9 mouse cellular contexts compared by ENCODE assay signal in the genomic region with DNA sequence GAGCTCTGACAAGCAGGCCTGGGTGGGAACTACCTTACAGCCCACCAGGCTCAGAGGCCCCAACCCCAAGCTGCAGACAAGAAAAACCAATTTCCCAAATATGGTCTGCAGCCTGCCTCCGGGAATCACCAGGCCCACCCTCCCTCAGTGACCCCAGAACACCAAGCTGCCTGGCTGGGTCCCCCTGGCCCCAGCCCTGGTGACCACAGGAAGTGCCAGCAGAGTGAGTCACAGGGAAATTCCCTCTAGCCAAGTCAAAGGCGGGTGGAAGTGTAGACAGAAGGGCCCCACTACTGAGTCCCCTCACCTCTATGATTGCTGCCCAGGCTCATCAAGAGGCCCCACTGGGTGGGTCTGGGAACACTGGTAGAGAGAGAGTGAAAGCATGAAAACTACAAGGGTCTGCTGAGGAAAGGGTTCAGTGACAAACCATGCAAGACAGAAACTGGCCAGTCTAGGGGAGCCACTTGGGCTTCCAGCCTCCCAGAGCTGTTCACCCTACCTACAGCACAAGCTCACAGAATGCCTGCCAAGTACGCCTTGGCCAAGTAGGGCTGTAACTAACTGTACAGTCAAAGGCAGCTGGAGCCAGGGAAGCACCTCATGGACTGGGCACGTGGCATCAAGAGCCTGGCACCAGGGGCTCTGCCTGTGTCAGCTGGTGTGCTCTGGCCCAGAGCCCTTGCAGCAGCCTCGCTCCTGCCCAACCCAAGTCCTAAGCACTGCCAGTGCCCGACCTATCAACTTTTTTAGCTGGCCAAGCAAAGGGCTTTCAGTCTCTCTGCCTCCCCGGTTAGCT. TPM values are rescaled to one million over a fixed set of nuclear protein-coding genes. Genes with fewer than 3 reads are reported as not detected.
DNase-seq lines count a peak whose midpoint lies in the region; ATAC-seq and TF ChIP-seq lines count a peak whose summit lies in the region.
"Had no signal": no experiment of that assay in that cellular context is flagged by ENCODE, and none has a peak within 500 bp of the region (broad histone marks: within the 10 kb centered on the region; RNA-seq: fewer than 3 reads in every experiment).

No protein-coding gene starts in this region.

- TF ChIP-seq POLR2A in thymus, adult 2 months (IDR thresholded peaks at IDR 0.05; ENCODE audit: control insufficient read depth, extremely low read depth, insufficient read depth, low read length, poor library complexity): no peak

- H3K36me3 ChIP-seq in forebrain, embryonic 15.5 days: no peaks in the 10 kb centered on the region
- H3K36me3 ChIP-seq in lung, embryonic 14.5 days (ENCODE audit: insufficient read depth): no peaks in the 10 kb centered on the region; the same call in 1 of the 2 replicates
- H3K36me3 ChIP-seq in stomach, postnatal 0 days (ENCODE audit: control insufficient read depth, insufficient read depth, low read length): no peaks in the 10 kb centered on the region
- H3K36me3 ChIP-seq in thymus, adult 2 months (ENCODE audit: control insufficient read depth, insufficient read depth, low read length): no peaks in the 10 kb centered on the region

- H3K4me3 ChIP-seq in forebrain, embryonic 15.5 days: no peak overlapping the region
- H3K4me3 ChIP-seq in lung, embryonic 14.5 days (ENCODE audit: low read depth, low read length): no peak overlapping the region
- no peak overlapping the region for H3K4me3 ChIP-seq in stomach, postnatal 0 days (ENCODE audit: low read depth, low read length)
- no peak overlapping the region for H3K4me3 ChIP-seq in thymus, adult 2 months (ENCODE audit: control insufficient read depth, insufficient read depth, low read length)

- H3K27me3 ChIP-seq in forebrain, embryonic 15.5 days: no peaks in the 10 kb centered on the region
- H3K27me3 ChIP-seq in lung, embryonic 14.5 days (ENCODE audit: insufficient read depth, low read length): no peaks in the 10 kb centered on the region
- no peaks in the 10 kb centered on the region for H3K27me3 ChIP-seq in stomach, postnatal 0 days (ENCODE audit: control insufficient read depth, insufficient read depth, low read length)
- peaks cover 3% of the 10 kb centered on the region; the same call in 1 of the 2 replicates for H3K27me3 ChIP-seq in thymus, adult 2 months (ENCODE audit: control insufficient read depth, insufficient read depth, low read length)

- peaks cover 40% of the 10 kb centered on the region for H3K4me1 ChIP-seq in forebrain, embryonic 15.5 days
- H3K4me1 ChIP-seq in lung, embryonic 14.5 days (ENCODE audit: insufficient read depth): peaks cover 27% of the 10 kb centered on the region
- H3K4me1 ChIP-seq in stomach, postnatal 0 days (replicated peaks; ENCODE audit: control insufficient read depth, insufficient read depth): peaks cover 30% of the 10 kb centered on the region
- peaks cover 3% of the 10 kb centered on the region; the same call in 1 of the 2 replicates for H3K4me1 ChIP-seq in thymus, adult 2 months (replicated peaks; ENCODE audit: control insufficient read depth, insufficient read depth, low read length)

- 0 out of 2 replicates have a peak overlapping the region, but pooled peaks have one; percentile 5 for H3K27ac ChIP-seq in forebrain, embryonic 15.5 days (replicated peaks)
- peak overlapping the region; percentile 76 for H3K27ac ChIP-seq in lung, embryonic 14.5 days (ENCODE audit: low read depth)
- peak overlapping the region; percentile 89 for H3K27ac ChIP-seq in stomach, postnatal 0 days (replicated peaks)
- no peak overlapping the region for H3K27ac ChIP-seq in thymus, adult 2 months (ENCODE audit: control insufficient read depth, insufficient read depth, low read length)

- peak; percentile 62 for ATAC-seq in forebrain, embryonic 15.5 days (replicated peaks)
- ATAC-seq in lung, embryonic 14.5 days (ENCODE audit: insufficient read depth): peak; percentile 73
- ATAC-seq in stomach, postnatal 0 days (ENCODE audit: low FRiP score, low TSS enrichment): peak; percentile 85

- DNase-seq in 416B (ENCODE audit: low read depth): peak; percentile 82
- peak; percentile 91 for DNase-seq in adrenal gland, postnatal 14 days
- DNase-seq in heart, postnatal 25 days (ENCODE audit: low spot score): peak; percentile 76
- DNase-seq in layer of hippocampus, adult 8-10 months (ENCODE audit: low spot score in 2 of 2): peak; percentile 78 to 85
- peak; percentile 68 for DNase-seq in lung, embryonic 14.5 days
- DNase-seq in stomach, postnatal 0 days (ENCODE audit: low spot score): peak; percentile 79
- DNase-seq in thymus, adult 2 months: no peak

- 71% methylated on average over 7 of the region's 7 CpGs for WGBS in forebrain, embryonic 15.5 days
- 52% methylated on average over 7 of the region's 7 CpGs for WGBS in lung, embryonic 14.5 days
- WGBS in stomach, postnatal 0 days: 39% methylated on average over 7 of the region's 7 CpGs
- WGBS in thymus, adult 2 months: 61% methylated on average over 7 of the region's 7 CpGs

- H3K4me2 ChIP-seq in forebrain, embryonic 15.5 days (replicated peaks): no peak overlapping the region
- peak overlapping the region; percentile 18; the same call in 1 of the 2 replicates for H3K4me2 ChIP-seq in lung, embryonic 14.5 days
- H3K4me2 ChIP-seq in stomach, postnatal 0 days (replicated peaks; ENCODE audit: low read depth): peak overlapping the region; percentile 3; the same call in 1 of the 2 replicates

- no peaks in the 10 kb centered on the region for H3K9me3 ChIP-seq in forebrain, embryonic 15.5 days
- H3K9me3 ChIP-seq in lung, embryonic 14.5 days (ENCODE audit: low read depth, low read length): no peaks in the 10 kb centered on the region
- H3K9me3 ChIP-seq in stomach, postnatal 0 days (ENCODE audit: control insufficient read depth, low read length): no peaks in the 10 kb centered on the region

- no peak for TF ChIP-seq EP300 in stomach, postnatal 0 days (optimal IDR thresholded peaks at IDR 0.05)

- no peak overlapping the region for H3K9ac ChIP-seq in forebrain, embryonic 15.5 days (replicated peaks)
- no peak overlapping the region; the same call in 1 of the 2 replicates for H3K9ac ChIP-seq in lung, embryonic 14.5 days
- peak overlapping the region; percentile 35; the same call in 1 of the 2 replicates for H3K9ac ChIP-seq in stomach, postnatal 0 days (ENCODE audit: low read length)

- intact Hi-C loops in heart, postnatal 25 days (cut with DNase I): loop anchor here (2.0 kb wide), 1 partner anchor 14 kb away; no protein-coding TSS in a partner anchor

- no peak for TF ChIP-seq CTCF in lung, embryonic 14.5 days (IDR thresholded peaks at IDR 0.05; ENCODE audit: low read depth)
- no peak for TF ChIP-seq CTCF in stomach, postnatal 0 days (IDR thresholded peaks at IDR 0.05; ENCODE audit: low read depth)
- no peak for TF ChIP-seq CTCF in thymus, adult 2 months (IDR thresholded peaks at IDR 0.05; ENCODE audit: borderline replicate concordance, control insufficient read depth, extremely low read depth, insufficient read depth, low read length, poor library complexity)

RNA-seq across cellular contexts. Expression of a gene that starts 17.3 kb away (rescaled TPM):
- 59.6 and 67.1 TPM in 2 replicates for total RNA-seq in adrenal gland, postnatal 14 days (2021)
- polyA plus RNA-seq in forebrain, embryonic 15.5 days (2015; fragmentation: Nextera tagmentation; extraction: Ambion mirVana): 51.8 and 55.1 TPM in 2 replicates
- total RNA-seq in heart, postnatal 25 days (2021): 10 to 100 TPM; 18.7 to 20.7 TPM
- 10 to 100 TPM; 58.8 to 73.3 (median 62.6) TPM for total RNA-seq in layer of hippocampus, adult 8-10 months (2022)
- polyA plus RNA-seq in lung, embryonic 14.5 days (2014; fragmentation: Nextera tagmentation; extraction: Ambion mirVana): 54.5 and 56.3 TPM in 2 replicates
- polyA plus RNA-seq in stomach, postnatal 0 days (2015; fragmentation: Nextera tagmentation; extraction: Ambion mirVana): 22.6 and 27.4 TPM in 2 replicates
- polyA plus RNA-seq in thymus, adult 2 months (2012; rRNA removed): 11.8 and 14.0 TPM in 2 replicates

RNA-seq across cellular contexts. Expression of a gene that starts 35.5 kb away (rescaled TPM):
- total RNA-seq in adrenal gland, postnatal 14 days (2021): 0.41 TPM in 1 of 2 replicates, not detected in the other
- polyA plus RNA-seq in forebrain, embryonic 15.5 days (2015; fragmentation: Nextera tagmentation; extraction: Ambion mirVana): not detected in 2 replicates
- not detected for total RNA-seq in heart, postnatal 25 days (2021)
- not detected for total RNA-seq in layer of hippocampus, adult 8-10 months (2022)
- polyA plus RNA-seq in lung, embryonic 14.5 days (2014; fragmentation: Nextera tagmentation; extraction: Ambion mirVana): not detected in 2 replicates
- polyA plus RNA-seq in stomach, postnatal 0 days (2015; fragmentation: Nextera tagmentation; extraction: Ambion mirVana): 20.2 and 24.1 TPM in 2 replicates
- 6.6 and 11.8 TPM in 2 replicates for polyA plus RNA-seq in thymus, adult 2 months (2012; rRNA removed)
- polyA plus RNA-seq: neural tube, embryonic 11.5 days had no signal
